Mouse (Mus musculus): ENCODE data around the gene Esrp2. TPM values are rescaled to one million over a fixed set of nuclear protein-coding genes. Genes with fewer than 3 reads are reported as not detected.

Gene Esrp2
- polyA plus RNA-seq, 1 experiment = 10.8 TPM

GRCm38 (mm10) chr8:106127882-106128410, 8.8 kb downstream of the Esrp2 start:
- H3K9ac ChIP-seq (ENCODE audit: low read depth, poor library complexity, severe bottlenecking) = no peak overlapping the region
- H3K27me3 ChIP-seq (ENCODE audit: control insufficient read depth, insufficient read depth, low read length, poor library complexity, severe bottlenecking) = no peaks in the 10 kb centered on the region
- H3K27ac ChIP-seq (ENCODE audit: insufficient read depth, low read length) = no peak overlapping the region
- no peak overlapping the region for H3K4me3 ChIP-seq (ENCODE audit: low read depth, low read length)
- H3K36me3 ChIP-seq (ENCODE audit: control insufficient read depth, insufficient read depth, low read length, poor library complexity, severe bottlenecking) = peaks cover 47% of the 10 kb centered on the region
- no peaks in the 10 kb centered on the region for H3K9me3 ChIP-seq (replicated peaks; ENCODE audit: control insufficient read depth, insufficient read depth, low read length, poor library complexity, severe bottlenecking)
- H3K4me1 ChIP-seq (ENCODE audit: control insufficient read depth, insufficient read depth, low read length) = no peaks in the 10 kb centered on the region
- TF ChIP-seq POLR2A (IDR thresholded peaks at IDR 0.05; ENCODE audit: insufficient read depth, low read length) (no peak), EP300 (IDR thresholded peaks at IDR 0.05; ENCODE audit: insufficient read depth, low read depth, low read length) (no peak), CTCF (IDR thresholded peaks at IDR 0.05; ENCODE audit: low read depth, low read length) (no peak)

GRCm38 (mm10) chr8:106127054-106127453, 9.7 kb downstream of the Esrp2 start:
- no peak for TF ChIP-seq EP300 (IDR thresholded peaks at IDR 0.05; ENCODE audit: insufficient read depth, low read depth, low read length)
- TF ChIP-seq POLR2A (IDR thresholded peaks at IDR 0.05; ENCODE audit: insufficient read depth, low read length) = no peak
- no peak for TF ChIP-seq CTCF (IDR thresholded peaks at IDR 0.05; ENCODE audit: low read depth, low read length)
- Histone ChIP-seq H3K4me3 (ENCODE audit: low read depth, low read length) (no peak overlapping the region), H3K36me3 (ENCODE audit: control insufficient read depth, insufficient read depth, low read length, poor library complexity, severe bottlenecking) (peaks cover 44% of the 10 kb centered on the region)

GRCm38 (mm10) chr8:106126055-106126454, 10.7 kb downstream of the Esrp2 start:
- peaks cover 34% of the 10 kb centered on the region for H3K36me3 ChIP-seq (ENCODE audit: control insufficient read depth, insufficient read depth, low read length, poor library complexity, severe bottlenecking)
- no peak overlapping the region for H3K27ac ChIP-seq (ENCODE audit: insufficient read depth, low read length)
- H3K9ac ChIP-seq (ENCODE audit: low read depth, poor library complexity, severe bottlenecking) = no peak overlapping the region
- H3K9me3 ChIP-seq (replicated peaks; ENCODE audit: control insufficient read depth, insufficient read depth, low read length, poor library complexity, severe bottlenecking) = no peaks in the 10 kb centered on the region
- H3K4me1 ChIP-seq (ENCODE audit: control insufficient read depth, insufficient read depth, low read length) = no peaks in the 10 kb centered on the region
- no peak overlapping the region for H3K4me3 ChIP-seq (ENCODE audit: low read depth, low read length)
- no peaks in the 10 kb centered on the region for H3K27me3 ChIP-seq (ENCODE audit: control insufficient read depth, insufficient read depth, low read length, poor library complexity, severe bottlenecking)
- no peak for TF ChIP-seq POLR2A (IDR thresholded peaks at IDR 0.05; ENCODE audit: insufficient read depth, low read length)
- TF ChIP-seq CTCF (IDR thresholded peaks at IDR 0.05; ENCODE audit: low read depth, low read length) = no peak
- no peak for TF ChIP-seq EP300 (IDR thresholded peaks at IDR 0.05; ENCODE audit: insufficient read depth, low read depth, low read length)

More at GRCm38 (mm10) chr8:106127054-106127453, 9.7 kb downstream of the Esrp2 start:
- Histone ChIP-seq H3K27ac (ENCODE audit: insufficient read depth, low read length) (no peak overlapping the region), H3K4me1 (ENCODE audit: control insufficient read depth, insufficient read depth, low read length) (no peaks in the 10 kb centered on the region), H3K27me3 (ENCODE audit: control insufficient read depth, insufficient read depth, low read length, poor library complexity, severe bottlenecking) (no peaks in the 10 kb centered on the region), H3K9me3 (replicated peaks; ENCODE audit: control insufficient read depth, insufficient read depth, low read length, poor library complexity, severe bottlenecking) (no peaks in the 10 kb centered on the region), H3K9ac (ENCODE audit: low read depth, poor library complexity, severe bottlenecking) (no peak overlapping the region)

- H3K4me3 ChIP-seq (ENCODE audit: low read depth, low read length) = no peak overlapping the region
- no peaks in the 10 kb centered on the region for H3K4me1 ChIP-seq (ENCODE audit: control insufficient read depth, insufficient read depth, low read length)
- H3K9ac ChIP-seq (ENCODE audit: low read depth, poor library complexity, severe bottlenecking) = no peak overlapping the region
- H3K27me3 ChIP-seq (ENCODE audit: control insufficient read depth, insufficient read depth, low read length, poor library complexity, severe bottlenecking) = no peaks in the 10 kb centered on the region
- TF ChIP-seq POLR2A (IDR thresholded peaks at IDR 0.05; ENCODE audit: insufficient read depth, low read length) (no peak), CTCF (IDR thresholded peaks at IDR 0.05; ENCODE audit: low read depth, low read length) (no peak), EP300 (IDR thresholded peaks at IDR 0.05; ENCODE audit: insufficient read depth, low read depth, low read length) (no peak)
- no peaks in the 10 kb centered on the region for H3K9me3 ChIP-seq (replicated peaks; ENCODE audit: control insufficient read depth, insufficient read depth, low read length, poor library complexity, severe bottlenecking)
- H3K27ac ChIP-seq (ENCODE audit: insufficient read depth, low read length) = no peak overlapping the region
- peaks cover 24% of the 10 kb centered on the region for H3K36me3 ChIP-seq (ENCODE audit: control insufficient read depth, insufficient read depth, low read length, poor library complexity, severe bottlenecking)
These were observed 13.3 kb downstream of the Esrp2 start for GRCm38 (mm10) chr8:106123443-106123842.

- H3K27me3 ChIP-seq (ENCODE audit: control insufficient read depth, insufficient read depth, low read length, poor library complexity, severe bottlenecking) = no peaks in the 10 kb centered on the region
- no peaks in the 10 kb centered on the region for H3K4me1 ChIP-seq (ENCODE audit: control insufficient read depth, insufficient read depth, low read length)
- no peak overlapping the region for H3K27ac ChIP-seq (ENCODE audit: insufficient read depth, low read length)
- H3K9ac ChIP-seq (ENCODE audit: low read depth, poor library complexity, severe bottlenecking) = no peak overlapping the region
- peaks cover 28% of the 10 kb centered on the region for H3K36me3 ChIP-seq (ENCODE audit: control insufficient read depth, insufficient read depth, low read length, poor library complexity, severe bottlenecking)
- H3K4me3 ChIP-seq (ENCODE audit: low read depth, low read length) = no peak overlapping the region
- TF ChIP-seq POLR2A (IDR thresholded peaks at IDR 0.05; ENCODE audit: insufficient read depth, low read length) (no peak), EP300 (IDR thresholded peaks at IDR 0.05; ENCODE audit: insufficient read depth, low read depth, low read length) (no peak), CTCF (IDR thresholded peaks at IDR 0.05; ENCODE audit: low read depth, low read length) (peak; percentile 51)
- no peaks in the 10 kb centered on the region for H3K9me3 ChIP-seq (replicated peaks; ENCODE audit: control insufficient read depth, insufficient read depth, low read length, poor library complexity, severe bottlenecking)
These were observed 20.9 kb downstream of the Esrp2 start for GRCm38 (mm10) chr8:106115897-106116296.

- H3K36me3 ChIP-seq (ENCODE audit: control insufficient read depth, insufficient read depth, low read length, poor library complexity, severe bottlenecking) = peaks cover 40% of the 10 kb centered on the region
- no peaks in the 10 kb centered on the region for H3K27me3 ChIP-seq (ENCODE audit: control insufficient read depth, insufficient read depth, low read length, poor library complexity, severe bottlenecking)
- no peaks in the 10 kb centered on the region for H3K4me1 ChIP-seq (ENCODE audit: control insufficient read depth, insufficient read depth, low read length)
- TF ChIP-seq EP300 (IDR thresholded peaks at IDR 0.05; ENCODE audit: insufficient read depth, low read depth, low read length) (no peak), CTCF (IDR thresholded peaks at IDR 0.05; ENCODE audit: low read depth, low read length) (no peak), POLR2A (IDR thresholded peaks at IDR 0.05; ENCODE audit: insufficient read depth, low read length) (no peak)
- H3K9me3 ChIP-seq (replicated peaks; ENCODE audit: control insufficient read depth, insufficient read depth, low read length, poor library complexity, severe bottlenecking) = no peaks in the 10 kb centered on the region
- no peak overlapping the region for H3K9ac ChIP-seq (ENCODE audit: low read depth, poor library complexity, severe bottlenecking)
- H3K27ac ChIP-seq (ENCODE audit: insufficient read depth, low read length) = no peak overlapping the region
- H3K4me3 ChIP-seq (ENCODE audit: low read depth, low read length) = no peak overlapping the region
These were observed 24.3 kb downstream of the Esrp2 start for GRCm38 (mm10) chr8:106112514-106112913.

Data from ES-Bruce4 (cell line).